Mouse (Mus musculus) midbrain, embryonic 16.5 days (tissue): ENCODE results near the gene Baz1b. TPM values are rescaled to one million over a fixed set of nuclear protein-coding genes. Genes with fewer than 3 reads are reported as not detected.

Source experiments
- ATAC-seq: fragments of 200-750 bp; cut with Nextera tagmentation; 2 replicates; pipeline ENCODE4 v1.8.0; 2017; ENCODE audit warnings: moderate TSS enrichment
- H3K27ac ChIP-seq: fragments of 300-500 bp; sonication (generic); 2 replicates; pipeline ENCODE4 v1.5.1; 2014; ENCODE audit warnings: mild to moderate bottlenecking, low read length, mixed read lengths
- H3K27me3 ChIP-seq: fragments of 300-500 bp; sonication (generic); 2 replicates; pipeline ENCODE4 v1.6.1; 2014; ENCODE audit warnings: low read depth, low read length, mixed read lengths; ENCODE audit not compliant: control insufficient read depth, insufficient read depth
- H3K36me3 ChIP-seq: fragments of 300-500 bp; sonication (generic); 2 replicates; pipeline ENCODE4 v1.6.1; 2014; ENCODE audit warnings: mild to moderate bottlenecking, low read length, moderate library complexity, mixed read lengths; ENCODE audit not compliant: control insufficient read depth, insufficient read depth
- H3K4me1 ChIP-seq: fragments of 300-500 bp; sonication (generic); 2 replicates; pipeline ENCODE4 v1.6.1; 2014; ENCODE audit warnings: mild to moderate bottlenecking, low read length, mixed read lengths; ENCODE audit not compliant: control insufficient read depth, insufficient read depth
- H3K4me2 ChIP-seq: fragments of 300-500 bp; sonication (generic); 2 replicates; pipeline ENCODE4 v1.6.1; 2014; ENCODE audit warnings: mild to moderate bottlenecking, low read length, mixed read lengths
- H3K4me3 ChIP-seq: fragments of 300-500 bp; sonication (generic); 2 replicates; pipeline ENCODE4 v1.5.1; 2014; ENCODE audit warnings: low read depth, mild to moderate bottlenecking, low read length, moderate library complexity, mixed read lengths
- H3K9ac ChIP-seq: fragments of 300-500 bp; sonication (generic); 2 replicates; pipeline ENCODE4 v1.6.1; 2014; ENCODE audit warnings: low read depth, low read length, mixed read lengths
- H3K9me3 ChIP-seq: fragments of 300-500 bp; sonication (generic); replicated peaks from 2 replicates; pipeline ENCODE4 v1.6.1; 2014; ENCODE audit warnings: mild to moderate bottlenecking, low read length, mixed read lengths; ENCODE audit not compliant: control insufficient read depth, poor library complexity, severe bottlenecking
- WGBS: fragments of 180-500 bp; shearing (Covaris S2); extraction: QIAGEN DNeasy Blood & Tissue Kit; methylation state at CpG from one replicate; pipeline ENCODE4 v1.1.7; 2014; 5-methylcytosine and 5-hydroxymethylcytosine counted together
- polyA plus RNA-seq: library from polyadenylated mRNA; unstranded; fragments of >200 nt; fragmentation: Nextera tagmentation; extraction: Ambion mirVana; gene quantifications from 2 replicates; pipeline ENCODE4 v1.2.1, GENCODE M21; 2015

Gene Baz1b
- polyA plus RNA-seq, 1 experiment from 2014 or later: 19.5 TPM

GRCm38 (mm10) chr5:135238832-135239231, 51.8 kb downstream of the Baz1b start:
- H3K27ac ChIP-seq: no peak overlapping the region
- no peaks in the 10 kb centered on the region for H3K9me3 ChIP-seq
- peaks cover 44% of the 10 kb centered on the region for H3K36me3 ChIP-seq
- 78% methylated on average over 2 of the region's 2 CpGs for WGBS
- H3K27me3 ChIP-seq: no peaks in the 10 kb centered on the region
- H3K4me3 ChIP-seq: no peak overlapping the region
- ATAC-seq: no peak
- no peaks in the 10 kb centered on the region for H3K4me1 ChIP-seq
- no peak overlapping the region for H3K9ac ChIP-seq
- H3K4me2 ChIP-seq: no peak overlapping the region

- no peaks in the 10 kb centered on the region for H3K9me3 ChIP-seq
- H3K27me3 ChIP-seq: no peaks in the 10 kb centered on the region
- no peak overlapping the region for H3K9ac ChIP-seq
- no peak overlapping the region for H3K4me3 ChIP-seq
- ATAC-seq: no peak
- no peak overlapping the region for H3K27ac ChIP-seq
- no peaks in the 10 kb centered on the region for H3K4me1 ChIP-seq
- H3K4me2 ChIP-seq: no peak overlapping the region
- WGBS: 59% methylated on average over 1 of the region's 1 CpGs
- peaks cover 51% of the 10 kb centered on the region for H3K36me3 ChIP-seq
Measured at GRCm38 (mm10) chr5:135241474-135241873, 54.4 kb downstream of the Baz1b start.

GRCm38 (mm10) chr5:135242136-135242535, 55.1 kb downstream of the Baz1b start:
- H3K4me1 ChIP-seq: no peaks in the 10 kb centered on the region

GRCm38 (mm10) chr5:135242608-135243007, 55.5 kb downstream of the Baz1b start:
- no peak overlapping the region for H3K4me2 ChIP-seq
- WGBS: 85% methylated on average over 3 of the region's 3 CpGs
- no peaks in the 10 kb centered on the region for H3K27me3 ChIP-seq
- no peak for ATAC-seq
- H3K9ac ChIP-seq: no peak overlapping the region
- H3K9me3 ChIP-seq: no peaks in the 10 kb centered on the region
- H3K27ac ChIP-seq: no peak overlapping the region
- H3K36me3 ChIP-seq: peaks cover 46% of the 10 kb centered on the region
- no peaks in the 10 kb centered on the region for H3K4me1 ChIP-seq
- no peak overlapping the region for H3K4me3 ChIP-seq

More at GRCm38 (mm10) chr5:135242136-135242535, 55.1 kb downstream of the Baz1b start:
- no peak overlapping the region for H3K9ac ChIP-seq
- H3K27ac ChIP-seq: no peak overlapping the region
- H3K36me3 ChIP-seq: peaks cover 51% of the 10 kb centered on the region
- 84% methylated on average over 12 of the region's 12 CpGs for WGBS
- no peak overlapping the region for H3K4me2 ChIP-seq
- no peak overlapping the region for H3K4me3 ChIP-seq
- H3K9me3 ChIP-seq: no peaks in the 10 kb centered on the region
- H3K27me3 ChIP-seq: no peaks in the 10 kb centered on the region
- ATAC-seq: no peak

GRCm38 (mm10) chr5:135243166-135243565, 56.1 kb downstream of the Baz1b start:
- Histone ChIP-seq H3K27me3 (no peaks in the 10 kb centered on the region), H3K4me1 (no peaks in the 10 kb centered on the region), H3K27ac (no peak overlapping the region), H3K36me3 (peaks cover 43% of the 10 kb centered on the region), H3K9ac (no peak overlapping the region), H3K4me3 (no peak overlapping the region), H3K9me3 (no peaks in the 10 kb centered on the region), H3K4me2 (no peak overlapping the region)
- WGBS: 100% methylated on average over 1 of the region's 1 CpGs
- ATAC-seq: no peak

GRCm38 (mm10) chr5:135246531-135246930, 59.5 kb downstream of the Baz1b start:
- no peak overlapping the region for H3K27ac ChIP-seq
- no peaks in the 10 kb centered on the region for H3K9me3 ChIP-seq
- H3K36me3 ChIP-seq: peaks cover 30% of the 10 kb centered on the region
- no peak overlapping the region for H3K4me3 ChIP-seq
- H3K4me2 ChIP-seq: no peak overlapping the region
- peaks cover 8% of the 10 kb centered on the region for H3K27me3 ChIP-seq
- H3K9ac ChIP-seq: no peak overlapping the region
- H3K4me1 ChIP-seq: peaks cover 11% of the 10 kb centered on the region; the same call in 1 of the 2 replicates
- WGBS: 51% methylated on average over 4 of the region's 4 CpGs
- ATAC-seq: no peak

GRCm38 (mm10) chr5:135247337-135247736, 60.3 kb downstream of the Baz1b start:
- Histone ChIP-seq H3K4me1 (peaks cover 11% of the 10 kb centered on the region; the same call in 1 of the 2 replicates), H3K27me3 (peaks cover 8% of the 10 kb centered on the region), H3K4me2 (peak overlapping the region; percentile 85), H3K9me3 (no peaks in the 10 kb centered on the region), H3K4me3 (peak overlapping the region; percentile 1), H3K27ac (no peak overlapping the region), H3K9ac (no peak overlapping the region), H3K36me3 (peaks cover 25% of the 10 kb centered on the region)
- 74% methylated on average over 9 of the region's 9 CpGs for WGBS
- ATAC-seq: no peak

- Histone ChIP-seq H3K9ac (no peak overlapping the region), H3K27me3 (peaks cover 8% of the 10 kb centered on the region), H3K36me3 (peaks cover 13% of the 10 kb centered on the region), H3K9me3 (no peaks in the 10 kb centered on the region), H3K4me1 (peaks cover 11% of the 10 kb centered on the region; the same call in 1 of the 2 replicates), H3K4me3 (peak overlapping the region; percentile 62), H3K27ac (no peak overlapping the region), H3K4me2 (peak overlapping the region; percentile 85)
- ATAC-seq: no peak
- WGBS: 75% methylated on average over 16 of the region's 16 CpGs
Measured at GRCm38 (mm10) chr5:135248956-135249676, 62.1 kb downstream of the Baz1b start.
